Mouse (Mus musculus): ENCODE measurements around the gene Rpp30. TPM values are rescaled to one million over a fixed set of nuclear protein-coding genes. Genes with fewer than 3 reads are reported as not detected.

Rpp30 gene
- total RNA-seq (2023) = 22.7 TPM

DNA sequence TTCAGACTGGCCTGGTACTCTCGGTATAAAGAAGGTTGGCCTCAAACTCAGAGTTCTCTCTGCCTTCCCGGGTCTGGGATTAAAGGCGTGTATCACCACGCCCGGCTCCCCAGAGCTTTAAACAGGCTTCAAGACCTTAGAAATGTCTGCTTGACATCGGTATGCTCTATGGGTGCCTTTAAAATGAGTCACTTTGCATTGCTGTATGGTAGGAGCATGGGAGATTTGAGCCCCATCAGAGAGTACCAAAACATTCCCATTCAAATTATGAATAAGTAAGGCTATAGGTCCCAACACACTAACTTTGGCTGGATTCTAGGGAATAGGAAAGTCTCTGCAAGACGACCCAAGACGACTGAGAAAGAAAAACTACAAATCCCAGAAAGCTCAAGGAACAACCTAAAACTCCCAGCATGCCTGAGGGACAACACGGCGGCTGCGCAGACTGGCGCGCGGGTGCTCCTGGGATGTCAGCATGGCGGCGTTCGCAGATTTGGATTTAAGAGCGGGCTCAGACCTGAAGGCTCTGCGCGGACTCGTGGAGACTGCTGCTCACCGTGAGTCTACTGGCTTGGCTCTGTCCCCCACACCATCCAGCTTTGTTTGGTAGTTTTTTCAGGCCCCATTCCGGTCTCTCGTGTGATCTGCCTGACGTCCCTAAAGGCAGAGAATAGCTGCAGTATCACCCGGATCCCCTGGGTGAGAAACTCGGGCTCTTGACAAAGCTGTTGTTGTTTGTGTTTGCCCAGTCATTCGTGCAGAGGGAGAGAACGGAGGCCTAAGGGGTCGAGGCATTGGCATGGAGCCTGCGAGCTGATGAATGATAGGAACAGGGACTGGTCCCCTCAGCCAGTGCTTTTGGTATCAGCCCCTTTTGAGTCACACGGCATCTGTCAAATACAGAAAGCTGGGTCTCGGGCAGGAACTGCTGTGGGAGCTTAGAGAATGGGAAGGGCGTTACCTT, at the start of gene Rpp30:
Rpp30 (plus strand) TSS at position 455 of the 964 bp plus-strand sequence.

DNA sequence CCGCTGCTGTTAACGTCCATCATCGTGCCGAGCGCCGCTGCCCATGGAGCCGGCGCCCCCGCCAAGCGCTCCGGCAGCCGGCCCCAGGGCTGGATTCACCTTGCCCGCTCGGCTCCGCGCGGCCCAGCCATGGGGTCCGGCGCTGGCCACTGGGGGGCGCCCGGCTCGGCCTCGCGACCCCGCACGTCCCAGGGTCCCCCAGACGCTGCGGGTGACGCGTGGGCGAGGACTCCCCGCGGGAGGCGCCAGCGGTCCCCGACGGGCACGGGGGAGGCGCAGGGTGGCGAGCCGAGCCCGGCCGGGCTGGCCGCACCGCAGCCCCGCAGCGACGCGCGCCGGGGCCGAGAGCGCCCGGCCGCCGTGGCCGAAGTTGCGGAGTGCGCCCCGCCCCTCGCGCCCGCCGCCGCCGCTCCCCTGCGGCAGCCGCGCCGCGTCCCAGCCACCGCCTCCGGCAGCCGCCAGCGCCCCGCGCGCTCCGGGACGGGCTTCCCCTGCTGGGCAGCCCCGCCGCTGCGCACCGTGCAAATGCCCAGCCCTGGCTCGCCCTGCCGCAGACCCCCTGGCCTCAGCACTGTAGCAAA, 26.2 kb upstream of the Rpp30 start, which contains the start of gene Htr7:
Htr7 (minus strand) TSS at position 277 of the 581 bp plus-strand sequence.

DNA sequence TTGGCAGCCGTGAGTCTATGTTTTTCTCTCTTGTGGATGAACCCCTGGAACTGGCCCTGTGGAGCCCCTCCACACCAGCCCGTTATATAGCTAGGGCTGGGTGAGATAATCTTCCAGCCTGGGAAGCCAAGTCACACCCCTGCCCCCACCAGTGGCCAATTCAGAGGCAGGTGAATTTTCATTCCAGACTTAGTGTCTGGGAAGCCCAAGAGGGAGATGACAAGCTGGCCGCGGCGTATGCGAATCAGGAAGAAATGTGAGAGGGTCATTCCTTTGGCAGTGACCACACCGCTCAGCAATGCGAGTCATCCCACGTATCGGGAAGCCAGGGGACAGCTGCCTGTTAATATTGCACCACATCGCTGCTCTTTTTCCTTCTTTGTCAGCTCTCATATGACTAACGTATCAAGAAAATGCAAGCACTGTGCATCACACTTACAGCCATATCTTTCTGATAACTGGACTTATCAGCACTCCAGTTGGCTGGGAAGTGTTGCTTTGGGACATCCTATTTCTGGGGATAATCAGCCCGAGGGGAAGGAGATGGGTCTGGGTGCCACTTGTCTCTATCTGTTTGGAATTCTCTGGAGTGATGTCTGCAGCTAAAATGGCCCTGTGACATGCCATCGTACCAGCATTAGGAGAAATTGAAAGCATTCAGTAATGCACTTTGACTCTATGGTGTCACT, 36.4 kb downstream of the Rpp30 start, which contains the start of gene Ankrd1:
Ankrd1 (minus strand) TSS at position 317 of the 689 bp plus-strand sequence.

Other genes with a start within 250 kb of the Rpp30 start
- not detected for gene Htr7, start 26.2 kb upstream of the Rpp30 start, total RNA-seq (2023)
- gene Ankrd1, start 36.4 kb downstream of the Rpp30 start, total RNA-seq (2023) = not detected